Mouse (Mus musculus) gastrocnemius, postnatal 4 days (tissue): ENCODE measurements around the gene Epb41l3. TPM values are rescaled to one million over a fixed set of nuclear protein-coding genes. Genes with fewer than 3 reads are reported as not detected.

Experiments used
- DNase-seq, 2 experiments: peaks; one replicate each; pipeline ENCODE4 v3.0.0; 2021 to 2022; ENCODE audit warnings: low spot score in 2 of 2, mixed read lengths in 2 of 2
- total RNA-seq, 2 experiments: library from RNA; stranded (reverse); gene quantifications; 2 replicates each; pipeline ENCODE4 v1.2.3; 2021

Gene Epb41l3
- total RNA-seq, 2 experiments from 2014 or later = 51.6 to 65.5 TPM

DNA sequence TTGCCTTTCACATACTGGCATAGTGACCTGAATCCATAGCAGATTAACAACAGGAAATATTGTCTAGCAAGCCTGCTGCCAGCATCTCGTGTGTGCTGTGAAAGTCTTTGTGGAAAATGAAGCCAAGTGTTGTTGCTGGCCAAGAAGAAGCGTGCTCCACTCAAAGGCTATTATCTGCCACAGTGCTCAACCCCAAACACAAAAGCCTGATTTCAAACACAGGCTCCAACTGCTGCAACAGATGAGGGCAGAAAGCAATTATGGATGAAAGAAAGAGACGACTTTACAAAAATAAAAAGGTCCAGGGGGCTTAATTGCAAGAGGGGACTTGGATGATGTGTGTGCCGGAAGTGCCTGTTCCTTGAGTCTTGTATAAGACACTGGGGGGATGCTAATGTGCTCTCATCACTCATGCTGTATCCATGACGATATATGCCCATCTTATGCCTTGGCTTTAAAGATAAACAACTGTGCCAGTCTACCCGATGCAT lies 154.7 kb downstream of the Epb41l3 start:
- DNase-seq = peak in 1 of 2 experiments; percentile 22

DNA sequence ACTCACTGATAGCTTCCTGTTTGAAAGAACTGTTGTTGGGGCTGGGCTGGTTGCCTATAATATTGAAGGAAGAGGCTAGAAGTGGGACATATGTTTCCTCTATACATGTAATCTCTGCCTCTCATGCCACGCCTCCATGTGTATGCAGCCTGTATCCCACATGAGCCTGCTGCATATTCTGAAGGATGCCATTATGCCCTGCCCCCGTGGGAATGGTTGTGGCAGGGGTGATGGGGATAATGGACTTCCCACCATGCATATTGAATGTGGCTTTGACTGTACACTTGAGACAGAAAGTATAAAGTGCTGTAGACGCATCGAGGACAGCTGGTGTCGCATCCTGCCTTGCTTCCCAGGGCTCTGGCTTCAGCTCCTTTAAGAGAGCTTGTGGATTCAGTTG lies 155.9 kb downstream of the Epb41l3 start:
- no peak for DNase-seq

GRCm38 (mm10) chr17:69237172-69237571 lies 161.7 kb downstream of the Epb41l3 start:
- DNase-seq = no peak

DNA sequence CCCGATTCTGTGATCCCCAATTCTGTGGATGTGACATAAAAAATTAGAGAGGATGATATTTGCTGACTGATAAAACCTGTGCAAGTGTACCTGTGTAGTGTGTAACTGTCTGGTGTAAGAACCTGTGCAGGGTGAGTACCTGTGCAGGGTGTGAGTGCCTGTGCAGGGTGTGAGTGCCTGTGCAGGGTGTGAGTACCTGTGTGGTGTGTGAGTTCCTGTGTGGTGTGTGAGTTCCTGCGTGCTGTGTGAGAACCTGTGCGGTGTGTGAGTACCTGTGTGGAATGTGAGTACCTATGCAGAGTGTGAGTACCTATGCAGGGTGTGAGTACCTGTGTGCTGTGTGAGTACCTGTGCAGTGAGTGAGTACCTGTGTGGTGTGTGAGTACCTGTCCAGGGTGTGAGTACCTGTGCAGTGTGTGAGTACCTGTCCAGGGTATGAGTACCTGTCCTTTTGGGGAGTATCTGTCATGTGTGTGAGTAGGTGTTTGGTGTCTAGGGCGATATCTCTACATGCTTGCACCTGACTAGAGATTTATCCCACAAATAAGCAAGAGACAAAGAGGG lies 163.4 kb downstream of the Epb41l3 start:
- DNase-seq = no peak

DNA sequence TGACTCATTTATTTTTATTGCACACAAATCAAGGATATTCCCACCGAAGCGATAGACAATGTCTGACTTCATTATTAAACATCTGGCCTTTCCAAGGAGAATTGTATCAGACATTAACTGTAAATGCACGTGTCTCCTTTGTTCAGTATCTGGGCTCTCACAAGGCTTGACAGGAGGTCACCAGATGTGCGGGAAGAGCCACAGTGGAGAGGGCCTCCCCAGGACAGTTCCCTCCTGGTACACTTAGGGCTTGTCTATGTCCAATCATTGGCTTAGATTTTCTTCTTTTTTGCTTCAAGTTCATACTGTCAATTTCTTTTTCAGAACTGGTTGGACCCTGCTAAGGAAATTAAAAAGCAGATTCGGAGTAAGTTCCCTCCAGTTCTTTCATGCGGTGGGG lies 163.9 kb downstream of the Epb41l3 start:
- no peak for DNase-seq

DNA sequence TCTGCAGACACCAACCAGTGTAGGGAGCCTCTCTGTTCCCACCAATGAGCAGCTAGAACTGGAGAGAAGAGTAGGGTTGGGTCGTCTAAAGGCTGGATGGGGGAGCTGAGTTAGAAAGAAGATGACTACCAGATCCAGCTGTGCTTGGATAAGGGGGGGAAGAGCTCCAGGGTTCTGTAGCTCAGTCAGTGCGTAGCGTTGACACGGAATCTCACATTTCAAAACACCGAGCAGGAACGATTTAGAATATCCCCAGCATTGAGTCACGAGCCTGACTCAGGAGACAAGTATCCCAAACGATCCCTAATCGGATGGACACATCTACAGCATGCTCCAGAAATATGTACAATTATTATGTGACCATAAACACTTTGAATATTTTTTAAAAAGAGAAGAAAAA lies 180.4 kb downstream of the Epb41l3 start:
- DNase-seq = no peak

DNA sequence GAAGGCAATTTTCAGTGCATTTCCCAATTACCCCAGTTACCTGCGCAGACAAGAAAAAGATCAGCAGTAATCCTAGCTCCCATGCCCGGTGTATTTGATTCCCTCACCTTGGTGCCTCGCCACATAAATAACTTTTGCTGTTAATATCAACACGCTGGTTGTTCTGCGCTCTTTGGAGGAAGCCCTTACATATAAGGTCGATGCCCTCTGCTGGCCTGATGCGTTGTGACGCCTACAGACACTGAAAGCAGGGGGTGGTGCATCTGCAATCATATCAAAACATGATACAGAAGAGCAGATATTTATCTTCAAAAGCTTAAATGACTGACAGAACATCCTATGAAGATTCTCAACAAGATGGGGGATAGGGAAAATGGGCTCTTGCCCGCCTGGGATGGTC lies 181.0 kb downstream of the Epb41l3 start:
- DNase-seq = peak in 1 of 2 experiments; percentile 49

GRCm38 (mm10) chr17:69263810-69264565 lies 188.5 kb downstream of the Epb41l3 start:
- no peak for DNase-seq

DNA sequence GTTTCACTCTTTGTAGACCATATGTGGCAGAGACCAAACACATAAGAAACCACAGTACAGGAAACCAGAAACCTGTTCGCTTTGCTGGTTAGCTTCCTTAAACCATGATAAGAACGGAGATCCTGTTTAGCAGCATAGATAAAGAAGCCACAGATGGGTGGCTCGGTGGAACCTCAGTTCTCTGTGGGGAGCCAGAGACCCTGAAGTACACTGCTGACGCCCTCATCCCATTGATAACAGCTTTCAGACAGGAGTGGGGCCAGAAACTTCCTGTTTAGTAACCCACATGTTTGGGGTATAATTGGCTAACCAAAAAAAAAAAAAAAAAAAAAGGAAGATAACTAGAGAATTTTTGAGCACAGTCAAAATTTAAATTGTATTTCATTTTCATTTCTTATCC lies 189.7 kb downstream of the Epb41l3 start:
- no peak for DNase-seq

GRCm38 (mm10) chr17:69265759-69266463 lies 190.4 kb downstream of the Epb41l3 start:
- no peak for DNase-seq

- DNase-seq = no peak
Measured at GRCm38 (mm10) chr17:69266936-69267335, 191.5 kb downstream of the Epb41l3 start.

- no peak for DNase-seq
Measured at GRCm38 (mm10) chr17:69267526-69267925, 192.0 kb downstream of the Epb41l3 start.

DNA sequence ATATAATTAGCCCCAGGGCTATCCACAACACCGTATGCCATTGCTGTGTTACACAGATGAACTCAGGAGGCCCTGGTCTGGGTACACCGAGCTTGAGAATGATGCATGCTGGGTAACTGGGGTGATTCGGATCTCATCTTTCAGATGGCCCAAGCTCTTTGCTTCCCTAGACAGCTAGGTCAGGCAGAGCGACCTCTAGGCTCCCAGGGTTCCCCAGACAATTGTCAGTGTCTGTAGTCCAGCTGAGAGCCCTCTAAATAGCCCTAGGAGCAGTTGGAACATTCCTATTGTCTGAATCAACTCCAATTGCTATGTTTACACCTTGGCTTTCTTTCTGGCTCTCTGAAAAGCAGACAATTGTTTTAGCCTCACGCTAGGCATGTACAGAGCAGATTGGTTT lies 201.9 kb downstream of the Epb41l3 start:
- DNase-seq = no peak

- no peak for DNase-seq
Measured at GRCm38 (mm10) chr17:69284511-69284910, 209.0 kb downstream of the Epb41l3 start.

- DNase-seq = no peak
Measured at GRCm38 (mm10) chr17:69288130-69288529, 212.6 kb downstream of the Epb41l3 start.

DNA sequence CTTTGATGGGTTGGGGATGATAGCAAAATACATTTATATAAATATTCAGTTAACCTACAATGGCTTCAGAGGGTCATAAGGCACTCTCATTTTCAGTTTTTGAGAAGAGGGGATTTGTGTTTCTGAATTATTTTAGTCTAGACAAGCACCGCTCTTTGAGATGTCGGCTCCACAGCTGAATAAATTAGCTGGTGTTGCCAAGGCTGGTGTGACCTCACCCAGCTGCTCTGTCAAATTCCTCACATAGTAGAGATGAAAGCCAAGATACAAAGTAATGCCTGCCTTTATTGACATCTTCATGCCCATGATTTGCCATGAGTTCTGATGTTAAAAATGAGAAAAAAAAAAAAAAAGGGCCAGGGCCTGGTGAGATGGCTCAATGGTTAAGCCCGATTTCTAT lies 214.8 kb downstream of the Epb41l3 start:
- DNase-seq = no peak

DNA sequence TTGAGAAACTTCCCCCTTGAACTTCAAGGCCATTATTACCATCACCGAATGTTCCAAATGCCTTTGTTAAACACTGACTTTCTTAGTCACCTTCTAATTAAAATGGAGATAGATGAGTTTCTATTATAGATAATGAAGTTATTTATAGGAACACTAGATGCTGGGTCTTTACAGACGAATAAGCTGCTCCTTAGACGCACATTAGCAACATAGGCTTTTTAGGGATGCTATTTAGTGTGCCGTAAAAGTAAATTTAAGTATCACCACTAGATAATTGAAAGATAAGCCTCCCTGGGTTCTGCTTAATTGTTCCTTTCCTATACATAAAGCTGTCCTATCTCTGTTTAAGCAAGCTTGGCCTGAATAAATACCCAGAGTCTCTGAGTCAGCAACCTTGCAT lies 226.1 kb downstream of the Epb41l3 start:
- DNase-seq = no peak

GRCm38 (mm10) chr17:69303579-69304274 lies 228.2 kb downstream of the Epb41l3 start:
- no peak for DNase-seq

DNA sequence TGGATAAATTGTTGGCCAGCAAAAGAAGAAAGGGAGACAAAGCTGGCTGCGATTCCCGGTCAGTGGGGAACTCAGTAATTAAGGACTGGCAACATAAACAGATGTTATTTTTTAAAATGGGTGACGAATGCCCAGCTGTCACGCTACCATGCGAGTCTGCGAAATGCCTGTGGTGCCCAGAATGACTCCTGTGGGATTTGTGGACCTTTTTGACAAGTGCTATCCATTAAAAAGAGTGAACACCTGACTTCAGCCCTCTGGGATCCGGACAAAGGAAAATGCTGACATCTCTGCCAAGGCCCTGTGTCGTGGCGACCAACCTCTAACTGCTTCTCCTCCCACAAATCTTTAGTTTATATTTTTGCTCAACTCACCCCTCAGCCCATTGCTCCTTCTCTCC lies 232.2 kb downstream of the Epb41l3 start:
- DNase-seq = no peak

GRCm38 (mm10) chr17:69309872-69310271 lies 234.4 kb downstream of the Epb41l3 start:
- DNase-seq = no peak

DNA sequence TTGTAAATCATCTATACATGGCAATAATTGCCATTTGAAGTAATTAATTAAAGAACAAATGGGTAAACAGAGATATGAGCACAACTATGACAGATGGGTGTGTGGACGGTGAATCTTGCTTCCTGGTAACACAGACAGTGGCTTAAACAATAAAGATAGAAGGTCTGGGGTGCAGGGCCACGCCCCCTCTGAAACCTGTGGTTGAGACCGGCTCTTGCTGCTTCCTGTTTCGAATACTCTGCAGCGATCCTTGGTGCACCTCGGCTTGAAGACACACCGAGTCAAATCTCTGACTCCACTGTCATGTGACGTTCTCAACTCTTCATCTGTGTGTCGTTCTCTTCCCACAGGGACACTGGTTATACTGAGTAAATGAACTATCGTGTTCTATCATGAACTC lies 245.0 kb downstream of the Epb41l3 start:
- no peak for DNase-seq

DNA sequence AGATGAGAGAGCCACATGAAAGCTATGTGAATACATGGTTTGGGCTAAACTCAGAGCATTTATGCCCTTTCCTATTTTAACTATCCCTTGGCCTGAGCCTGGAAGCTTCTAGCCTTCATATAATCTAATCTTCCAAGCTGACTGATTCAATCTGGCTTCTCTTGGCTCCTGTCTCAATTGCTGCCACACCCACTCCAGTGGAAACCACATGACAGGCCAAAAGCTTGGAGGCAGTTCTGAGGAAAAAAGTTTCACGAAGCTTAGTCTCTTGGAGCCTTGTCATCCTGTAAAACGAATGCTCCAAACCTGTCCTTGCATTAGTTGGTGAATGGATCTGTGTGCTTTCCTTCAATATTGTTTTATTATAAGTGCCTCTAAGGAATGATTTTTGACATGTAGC lies 247.2 kb downstream of the Epb41l3 start:
- DNase-seq = no peak
